Mouse (Mus musculus): ENCODE measurements at regions not wholly inside any gene's neighbourhood (a gene's known extent, or its start where the extent isn't known, plus 50 kb on each side); places are given as distances from the start of the nearest gene placed in this dataset.

DNA sequence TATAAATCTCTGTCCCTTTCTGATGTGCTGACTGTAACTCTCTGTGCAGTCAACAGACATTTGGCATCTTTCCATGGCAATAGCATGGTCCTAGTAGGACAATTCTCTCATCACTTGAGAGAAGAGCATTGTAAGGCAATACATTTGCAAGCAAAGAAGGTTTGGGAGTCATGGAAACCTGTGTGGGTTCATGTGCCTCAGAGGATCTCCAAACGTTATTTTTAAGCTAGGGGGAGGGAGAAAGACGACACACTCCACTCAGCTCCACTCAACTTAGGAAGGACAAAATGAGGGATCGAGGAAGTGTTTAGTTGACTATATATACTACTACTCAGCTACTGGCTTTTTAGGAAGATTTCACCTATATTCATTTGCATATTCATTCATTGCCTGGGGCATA, 78.2 kb upstream of the Dab1 start:
- TF ChIP-seq CTCF (IDR thresholded peaks at IDR 0.05; ENCODE audit: low read depth) (no peak), EP300 (optimal IDR thresholded peaks at IDR 0.05) (no peak)
